Mouse (Mus musculus) neural tube, embryonic 14.5 days (tissue): ENCODE data around the gene Ankrd54. TPM values are rescaled to one million over a fixed set of nuclear protein-coding genes. Genes with fewer than 3 reads are reported as not detected.

Source experiments
- polyA plus RNA-seq: library from polyadenylated mRNA; unstranded; fragments of >200 nt; fragmentation: Nextera tagmentation; extraction: Ambion mirVana; gene quantifications from 2 replicates; pipeline ENCODE4 v1.2.1, GENCODE M21; 2014

Ankrd54 gene
- polyA plus RNA-seq, 1 experiment from 2014 or later, result 46.2 TPM

Other genes with a start within 250 kb of the Ankrd54 start
- gene Cdc42ep1, start 220.3 kb downstream of the Ankrd54 start, polyA plus RNA-seq, result 4.6 and 7.7 TPM in 2 replicates
- not detected in 2 replicates for gene Lgals2, start 207.4 kb downstream of the Ankrd54 start, polyA plus RNA-seq
- 31.7 and 37.1 TPM in 2 replicates for gene Gga1, start 185.7 kb downstream of the Ankrd54 start, polyA plus RNA-seq
- 0.21 TPM in 1 of 2 replicates, not detected in the other for gene Gm49510, start 163.2 kb downstream of the Ankrd54 start, polyA plus RNA-seq
- 3.4 and 4.1 TPM in 2 replicates for gene Sh3bp1, start 163.1 kb downstream of the Ankrd54 start, polyA plus RNA-seq
- 74.9 and 84.7 TPM in 2 replicates for gene Pdxp, start 149.0 kb downstream of the Ankrd54 start, polyA plus RNA-seq
- gene Lgals1, start 136.2 kb downstream of the Ankrd54 start, polyA plus RNA-seq, result 50.7 and 166 TPM in 2 replicates
- 58.4 and 66.0 TPM in 2 replicates for gene Nol12, start 128.0 kb downstream of the Ankrd54 start, polyA plus RNA-seq
- 33.9 and 35.4 TPM in 2 replicates for gene Triobp, start 115.2 kb downstream of the Ankrd54 start, polyA plus RNA-seq
- gene H1f0, start 34.4 kb downstream of the Ankrd54 start, polyA plus RNA-seq, result 45.6 and 126 TPM in 2 replicates
- not detected in 2 replicates for gene Galr3, start 21.0 kb downstream of the Ankrd54 start, polyA plus RNA-seq
- gene Eif3l, start 12.3 kb upstream of the Ankrd54 start, polyA plus RNA-seq, result 169 and 183 TPM in 2 replicates
- 12.6 and 13.1 TPM in 2 replicates for gene Micall1, start 46.0 kb upstream of the Ankrd54 start, polyA plus RNA-seq
- gene Polr2f, start 78.1 kb upstream of the Ankrd54 start, polyA plus RNA-seq, result 276 and 304 TPM in 2 replicates
- 13.3 and 18.0 TPM in 2 replicates for gene 1700088E04Rik, start 78.4 kb upstream of the Ankrd54 start, polyA plus RNA-seq
- gene Sox10, start 102.3 kb upstream of the Ankrd54 start, polyA plus RNA-seq, result 7.7 and 14.5 TPM in 2 replicates
- 47.3 and 58.8 TPM in 2 replicates for gene Pick1, start 166.3 kb upstream of the Ankrd54 start, polyA plus RNA-seq
- 1.3 and 1.5 TPM in 2 replicates for gene Gm49486, start 166.5 kb upstream of the Ankrd54 start, polyA plus RNA-seq
- 0.21 and 0.35 TPM in 2 replicates for gene Slc16a8, start 191.9 kb upstream of the Ankrd54 start, polyA plus RNA-seq
- 1.7 and 2.3 TPM in 2 replicates for gene Baiap2l2, start 222.6 kb upstream of the Ankrd54 start, polyA plus RNA-seq